Mouse (Mus musculus): ENCODE results near the gene Myom1.

DNA sequence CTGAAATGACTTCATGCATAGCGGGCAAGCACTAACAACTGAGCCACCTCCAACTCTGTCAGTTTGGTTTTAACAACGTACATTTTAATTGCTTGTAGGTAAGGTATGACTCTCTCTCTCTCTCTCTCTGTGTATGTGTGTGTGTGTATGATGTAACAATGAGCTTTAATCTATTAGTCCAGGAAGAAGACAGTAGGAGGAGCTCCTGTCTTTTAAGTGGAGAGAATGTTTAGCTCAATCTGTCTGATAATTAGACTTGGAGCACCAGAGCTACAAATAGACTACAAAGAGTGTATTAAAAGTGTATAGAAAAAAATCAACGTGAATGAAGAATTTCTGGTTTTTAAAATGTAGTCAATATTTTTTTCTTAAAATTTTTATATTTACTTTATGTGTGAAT is 6.2 kb downstream of the Myom1 start:
- TF ChIP-seq CTCF (IDR thresholded peaks at IDR 0.05; ENCODE audit: control insufficient read depth, insufficient read depth, low read length): no peak
- TF ChIP-seq POLR2A (IDR thresholded peaks at IDR 0.05; ENCODE audit: borderline replicate concordance, control insufficient read depth, low read depth, low read length): no peak
